Mouse (Mus musculus): ENCODE data around the gene Optn. TPM values are rescaled to one million over a fixed set of nuclear protein-coding genes. Genes with fewer than 3 reads are reported as not detected.

Gene Optn
- polyA plus RNA-seq, 1 experiment = 5.0 TPM

DNA sequence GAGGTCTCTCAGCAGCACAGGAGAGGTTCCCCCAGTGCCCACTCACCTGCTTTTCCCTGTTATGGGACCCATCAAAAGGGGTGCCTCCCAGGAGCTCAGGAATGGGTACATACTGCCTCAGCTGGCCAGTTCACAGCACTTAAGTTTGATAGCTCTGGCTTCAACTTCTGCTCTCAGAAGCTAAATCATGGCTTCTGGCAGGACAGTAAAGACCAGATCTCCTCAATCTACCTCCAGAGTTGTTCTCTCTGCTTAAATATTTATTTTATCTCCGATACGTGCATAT, 20.4 kb downstream of the Optn start:
- 88% methylated on average over 2 of the region's 2 CpGs for WGBS
- no peak for TF ChIP-seq CTCF (IDR thresholded peaks at IDR 0.05; ENCODE audit: insufficient read depth, low read length)
- TF ChIP-seq POLR2A (IDR thresholded peaks at IDR 0.05; ENCODE audit: borderline replicate concordance, extremely low read depth, low read depth, low read length) = no peak
- H3K4me1 ChIP-seq (ENCODE audit: control insufficient read depth, insufficient read depth, low read length) = no peaks in the 10 kb centered on the region
- H3K4me3 ChIP-seq (replicated peaks; ENCODE audit: extremely low read depth, low read depth, low read length) = no peak overlapping the region
- no peak for DNase-seq

GRCm38 (mm10) chr2:5042616-5043475, 21.0 kb downstream of the Optn start:
- no peak overlapping the region for H3K4me3 ChIP-seq (replicated peaks; ENCODE audit: extremely low read depth, low read depth, low read length)
- no peaks in the 10 kb centered on the region for H3K4me1 ChIP-seq (ENCODE audit: control insufficient read depth, insufficient read depth, low read length)
- TF ChIP-seq CTCF (IDR thresholded peaks at IDR 0.05; ENCODE audit: insufficient read depth, low read length) = no peak
- TF ChIP-seq POLR2A (IDR thresholded peaks at IDR 0.05; ENCODE audit: borderline replicate concordance, extremely low read depth, low read depth, low read length) = no peak
- WGBS = 79% methylated on average over 11 of the region's 11 CpGs
- no peak for DNase-seq

- 51% methylated on average over 5 of the region's 5 CpGs for WGBS
- TF ChIP-seq POLR2A (IDR thresholded peaks at IDR 0.05; ENCODE audit: borderline replicate concordance, extremely low read depth, low read depth, low read length) = no peak
- TF ChIP-seq CTCF (IDR thresholded peaks at IDR 0.05; ENCODE audit: insufficient read depth, low read length) = no peak
- no peak for DNase-seq
- Histone ChIP-seq H3K4me1 (ENCODE audit: control insufficient read depth, insufficient read depth, low read length) (no peaks in the 10 kb centered on the region), H3K4me3 (replicated peaks; ENCODE audit: extremely low read depth, low read depth, low read length) (no peak overlapping the region)
Measured at GRCm38 (mm10) chr2:5041854-5042253, 22.0 kb downstream of the Optn start.

DNA sequence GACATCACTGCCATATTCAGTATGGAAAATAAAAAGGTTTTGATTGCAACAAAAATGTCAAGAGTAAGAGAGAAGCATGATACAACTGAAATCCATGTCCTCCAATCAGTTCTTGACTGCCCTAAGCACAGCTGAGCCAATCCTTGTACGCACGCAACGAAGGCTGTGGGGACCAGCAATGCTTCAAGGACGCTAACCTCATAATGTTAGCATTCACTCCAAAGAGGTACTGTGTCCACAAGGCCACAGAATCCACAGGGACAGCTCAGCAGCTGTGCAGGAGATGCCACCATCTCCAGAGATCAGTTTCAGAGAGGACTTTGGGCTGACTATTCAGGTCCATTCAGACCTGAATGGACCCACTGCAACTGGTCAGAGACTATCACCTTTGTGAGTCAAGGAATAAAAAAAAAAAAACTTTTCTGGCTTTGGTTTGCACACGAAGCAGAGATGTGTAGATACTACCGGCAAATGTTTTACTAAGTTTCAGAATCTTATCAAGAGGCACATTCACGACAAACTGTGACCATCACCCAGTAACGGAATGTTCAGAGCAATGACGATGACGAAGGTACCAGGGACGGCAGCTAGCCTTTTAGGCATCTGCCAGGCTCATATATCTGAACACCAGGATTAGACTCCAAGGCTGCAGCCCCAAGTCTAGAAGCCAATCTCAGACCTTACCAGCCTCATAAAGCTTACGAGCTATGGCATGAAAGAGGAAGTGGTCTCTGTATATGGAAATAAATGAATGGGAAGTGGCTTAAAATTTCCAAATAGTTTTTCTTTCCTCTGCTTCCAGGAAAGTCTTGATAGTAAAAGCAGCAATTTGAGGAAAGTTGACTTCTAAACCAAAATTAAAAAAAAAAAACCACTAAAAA, 23.3 kb downstream of the Optn start:
- H3K4me3 ChIP-seq (replicated peaks; ENCODE audit: extremely low read depth, low read depth, low read length) = no peak overlapping the region
- TF ChIP-seq POLR2A (IDR thresholded peaks at IDR 0.05; ENCODE audit: borderline replicate concordance, extremely low read depth, low read depth, low read length) (no peak), CTCF (IDR thresholded peaks at IDR 0.05; ENCODE audit: insufficient read depth, low read length) (no peak)
- 88% methylated on average over 12 of the region's 12 CpGs for WGBS
- no peak for DNase-seq
- no peaks in the 10 kb centered on the region for H3K4me1 ChIP-seq (ENCODE audit: control insufficient read depth, insufficient read depth, low read length)

- TF ChIP-seq POLR2A (IDR thresholded peaks at IDR 0.05; ENCODE audit: borderline replicate concordance, extremely low read depth, low read depth, low read length) (no peak), CTCF (IDR thresholded peaks at IDR 0.05; ENCODE audit: insufficient read depth, low read length) (no peak)
- 65% methylated on average over 13 of the region's 13 CpGs for WGBS
- Histone ChIP-seq H3K4me3 (replicated peaks; ENCODE audit: extremely low read depth, low read depth, low read length) (no peak overlapping the region), H3K4me1 (ENCODE audit: control insufficient read depth, insufficient read depth, low read length) (no peaks in the 10 kb centered on the region)
- DNase-seq = no peak
Measured at GRCm38 (mm10) chr2:5039350-5040170, 24.3 kb downstream of the Optn start.

- 91% methylated on average over 5 of the region's 5 CpGs for WGBS
Measured at GRCm38 (mm10) chr2:5038320-5038719, 25.5 kb downstream of the Optn start.

GRCm38 (mm10) chr2:5037390-5037789, 26.5 kb downstream of the Optn start:
- DNase-seq = peak; percentile 46
- WGBS = 67% methylated on average over 3 of the region's 3 CpGs
- Histone ChIP-seq H3K4me3 (replicated peaks; ENCODE audit: extremely low read depth, low read depth, low read length) (no peak overlapping the region), H3K4me1 (ENCODE audit: control insufficient read depth, insufficient read depth, low read length) (no peaks in the 10 kb centered on the region)
- TF ChIP-seq POLR2A (IDR thresholded peaks at IDR 0.05; ENCODE audit: borderline replicate concordance, extremely low read depth, low read depth, low read length) (no peak), CTCF (IDR thresholded peaks at IDR 0.05; ENCODE audit: insufficient read depth, low read length) (no peak)

More at GRCm38 (mm10) chr2:5038320-5038719, 25.5 kb downstream of the Optn start:
- H3K4me1 ChIP-seq (ENCODE audit: control insufficient read depth, insufficient read depth, low read length) = no peaks in the 10 kb centered on the region
- no peak overlapping the region for H3K4me3 ChIP-seq (replicated peaks; ENCODE audit: extremely low read depth, low read depth, low read length)
- DNase-seq = no peak
- TF ChIP-seq POLR2A (IDR thresholded peaks at IDR 0.05; ENCODE audit: borderline replicate concordance, extremely low read depth, low read depth, low read length) (no peak), CTCF (IDR thresholded peaks at IDR 0.05; ENCODE audit: insufficient read depth, low read length) (no peak)

GRCm38 (mm10) chr2:5036411-5037076, 27.3 kb downstream of the Optn start:
- DNase-seq = no peak
- H3K4me3 ChIP-seq (replicated peaks; ENCODE audit: extremely low read depth, low read depth, low read length) = no peak overlapping the region
- TF ChIP-seq CTCF (IDR thresholded peaks at IDR 0.05; ENCODE audit: insufficient read depth, low read length) = no peak
- TF ChIP-seq POLR2A (IDR thresholded peaks at IDR 0.05; ENCODE audit: borderline replicate concordance, extremely low read depth, low read depth, low read length) = no peak
- H3K4me1 ChIP-seq (ENCODE audit: control insufficient read depth, insufficient read depth, low read length) = no peaks in the 10 kb centered on the region
- WGBS = 59% methylated on average over 10 of the region's 10 CpGs
